Mouse (Mus musculus) liver, embryonic 14.5 days (tissue): ENCODE data around the gene Cdh18. TPM values are rescaled to one million over a fixed set of nuclear protein-coding genes. Genes with fewer than 3 reads are reported as not detected.

Experiments
- ATAC-seq: fragments of 200-750 bp; cut with Nextera tagmentation; 2 replicates; pipeline ENCODE4 v1.8.0; 2017; ENCODE audit warnings: moderate number of reproducible peaks, mild to moderate bottlenecking, moderate library complexity; ENCODE audit not compliant: insufficient read depth
- DNase-seq, 3 experiments: peaks; one replicate each; pipeline ENCODE4 v3.0.0-alpha.2; 2012 to 2013; ENCODE audit warnings: low read depth in 3 of 3, low spot score in 3 of 3
- H3K27ac ChIP-seq: fragments of 300-500 bp; sonication (generic); 2 replicates; pipeline ENCODE4 v1.5.1; 2014; ENCODE audit warnings: moderate library complexity, mild to moderate bottlenecking, control low read depth, inconsistent platforms
- H3K27me3 ChIP-seq: fragments of 300-500 bp; sonication (generic); 2 replicates; pipeline ENCODE4 v1.6.1; 2014; ENCODE audit warnings: mild to moderate bottlenecking, low read length, moderate library complexity; ENCODE audit not compliant: control insufficient read depth, insufficient read depth
- H3K36me3 ChIP-seq: fragments of 300-500 bp; sonication (generic); replicated peaks from 2 replicates; pipeline ENCODE4 v1.6.1; 2014; ENCODE audit warnings: low read depth; ENCODE audit not compliant: control insufficient read depth, insufficient read depth
- H3K4me1 ChIP-seq, 2 experiments: fragments of 200-500 bp in 1 of 2; fragments of 300-500 bp in 1 of 2; sonication (generic) in 1 of 2; replicated peaks; 2 replicates each; pipeline ENCODE4 v1.6.1; 2012 to 2014; ENCODE audit warnings: antibody characterized with exemption in 1 of 2, inconsistent platforms in 1 of 2, low read length in 1 of 2; ENCODE audit not compliant: control insufficient read depth in 2 of 2, insufficient read depth in 2 of 2
- H3K4me2 ChIP-seq: fragments of 300-500 bp; sonication (generic); 2 replicates; pipeline ENCODE4 v1.6.1; 2014; ENCODE audit warnings: low read depth, mild to moderate bottlenecking, control low read depth, moderate library complexity
- H3K4me3 ChIP-seq, 2 experiments: fragments of 200-500 bp in 1 of 2; fragments of 300-500 bp in 1 of 2; sonication (generic) in 1 of 2; 2 replicates each; pipeline ENCODE4 v1.5.1; 2012 to 2014; ENCODE audit warnings: low read depth in 2 of 2, low read length in 2 of 2, mild to moderate bottlenecking in 2 of 2, control low read depth in 1 of 2, inconsistent platforms in 1 of 2, moderate library complexity in 1 of 2; ENCODE audit not compliant: insufficient read depth in 1 of 2
- H3K9ac ChIP-seq: fragments of 300-500 bp; sonication (generic); replicated peaks from 2 replicates; pipeline ENCODE4 v1.6.1; 2014; ENCODE audit warnings: mild to moderate bottlenecking, control low read depth, moderate library complexity
- H3K9me3 ChIP-seq: fragments of 300-500 bp; sonication (generic); 2 replicates; pipeline ENCODE4 v1.6.1; 2016; ENCODE audit warnings: low read length, mixed read lengths; ENCODE audit not compliant: control insufficient read depth
- CTCF ChIP-seq: IDR thresholded peaks from 2 replicates; pipeline ENCODE4 v1.5.1; 2016; ENCODE audit warnings: antibody characterized with exemption, low read depth, control low read depth
- EP300 ChIP-seq: IDR thresholded peaks from 2 replicates; pipeline ENCODE4 v1.6.1; 2016; ENCODE audit warnings: antibody characterized with exemption, low read depth
- WGBS: fragments of 180-500 bp; shearing (Covaris S2); extraction: QIAGEN DNeasy Blood & Tissue Kit; methylation state at CpG from one replicate; pipeline ENCODE4 v1.1.7; 2014; ENCODE audit not compliant: insufficient replicate concordance; 5-methylcytosine and 5-hydroxymethylcytosine counted together
- polyA plus RNA-seq, 2 experiments: library from polyadenylated mRNA; depleted of rRNA in 1 of 2; stranded (reverse) in 1 of 2; unstranded in 1 of 2; fragments of >200 nt; fragmentation: Nextera tagmentation in 1 of 2; extraction: Ambion mirVana in 1 of 2; gene quantifications; 2 replicates each; pipeline versions ENCODE4 v1.2.1 to v1.2.3; 2012 to 2014

Gene Cdh18
- polyA plus RNA-seq, 2 experiments: 0.08 TPM; not detected in 1

- H3K27me3 ChIP-seq: no peaks in the 10 kb centered on the region
- H3K27ac ChIP-seq: no peak overlapping the region
- H3K4me2 ChIP-seq: no peak overlapping the region
- H3K36me3 ChIP-seq: no peaks in the 10 kb centered on the region
- no peak overlapping the region for H3K9ac ChIP-seq
- no peak for DNase-seq
- TF ChIP-seq EP300: no peak
- TF ChIP-seq CTCF: no peak
- WGBS: 43% methylated on average over 3 of the region's 3 CpGs
- H3K4me3 ChIP-seq: no peak overlapping the region
- H3K4me1 ChIP-seq: no peaks in the 10 kb centered on the region
- H3K9me3 ChIP-seq: no peaks in the 10 kb centered on the region
- no peak for ATAC-seq
Observed at GRCm38 (mm10) chr15:23420010-23420409, 871.2 kb downstream of the Cdh18 start.

GRCm38 (mm10) chr15:23430021-23430420 is 881.2 kb downstream of the Cdh18 start:
- no peak overlapping the region for H3K4me2 ChIP-seq
- no peaks in the 10 kb centered on the region for H3K9me3 ChIP-seq
- TF ChIP-seq EP300 (no peak), CTCF (no peak)
- ATAC-seq (no peak), DNase-seq (no peak)
- no peaks in the 10 kb centered on the region for H3K36me3 ChIP-seq
- no peaks in the 10 kb centered on the region for H3K27me3 ChIP-seq
- no peak overlapping the region for H3K4me3 ChIP-seq
- H3K9ac ChIP-seq: no peak overlapping the region
- 59% methylated on average over 5 of the region's 5 CpGs for WGBS
- H3K4me1 ChIP-seq: no peaks in the 10 kb centered on the region
- no peak overlapping the region for H3K27ac ChIP-seq

GRCm38 (mm10) chr15:23448542-23448941 is 899.7 kb downstream of the Cdh18 start:
- H3K9ac ChIP-seq: no peak overlapping the region
- H3K4me2 ChIP-seq: no peak overlapping the region
- H3K36me3 ChIP-seq: no peaks in the 10 kb centered on the region
- TF ChIP-seq EP300: no peak
- no peak for TF ChIP-seq CTCF
- H3K9me3 ChIP-seq: no peaks in the 10 kb centered on the region
- no peak for DNase-seq
- WGBS: 59% methylated on average over 1 of the region's 1 CpGs
- no peaks in the 10 kb centered on the region for H3K4me1 ChIP-seq
- no peaks in the 10 kb centered on the region for H3K27me3 ChIP-seq
- no peak overlapping the region for H3K27ac ChIP-seq
- ATAC-seq: no peak
- H3K4me3 ChIP-seq: no peak overlapping the region

GRCm38 (mm10) chr15:23452098-23452625 is 903.3 kb downstream of the Cdh18 start:
- 47% methylated on average over 9 of the region's 9 CpGs for WGBS
- Histone ChIP-seq H3K27me3 (no peaks in the 10 kb centered on the region), H3K4me1 (no peaks in the 10 kb centered on the region), H3K9ac (no peak overlapping the region), H3K27ac (no peak overlapping the region), H3K4me2 (no peak overlapping the region), H3K36me3 (no peaks in the 10 kb centered on the region), H3K4me3 (no peak overlapping the region), H3K9me3 (no peaks in the 10 kb centered on the region)
- TF ChIP-seq EP300: no peak
- TF ChIP-seq CTCF: no peak
- DNase-seq (no peak), ATAC-seq (no peak)

- Histone ChIP-seq H3K27ac (no peak overlapping the region), H3K9ac (no peak overlapping the region), H3K4me2 (no peak overlapping the region), H3K27me3 (no peaks in the 10 kb centered on the region), H3K4me3 (no peak overlapping the region), H3K4me1 (no peaks in the 10 kb centered on the region), H3K9me3 (no peaks in the 10 kb centered on the region), H3K36me3 (no peaks in the 10 kb centered on the region)
- ATAC-seq (no peak), DNase-seq (no peak)
- TF ChIP-seq EP300 (no peak), CTCF (no peak)
- 64% methylated on average over 6 of the region's 6 CpGs for WGBS
Observed at GRCm38 (mm10) chr15:23453331-23453730, 904.5 kb downstream of the Cdh18 start.
